Mouse (Mus musculus): Measurements from ENCODE around the gene Prlhr. TPM values are rescaled to one million over a fixed set of nuclear protein-coding genes. Genes with fewer than 3 reads are reported as not detected.

Prlhr gene
- 0.08 TPM in 1 of 2 replicates, not detected in the other for polyA plus RNA-seq (2012; rRNA removed)

GRCm38 (mm10) chr19:60468254-60468762 lies at the start of gene Prlhr:
TSS of gene Prlhr (minus strand) at chr19:60468304.
- DNase-seq: no peak
- no peaks in the 10 kb centered on the region for H3K27me3 ChIP-seq (replicated peaks; ENCODE audit: control insufficient read depth, insufficient read depth, low read length)
- no peaks in the 10 kb centered on the region for H3K4me1 ChIP-seq (ENCODE audit: control insufficient read depth, insufficient read depth, low read length)
- TF ChIP-seq CTCF (conservative IDR thresholded peaks at IDR 0.05; ENCODE audit: insufficient read depth, insufficient read length, low read depth, low read length) (no peak), POLR2A (IDR thresholded peaks at IDR 0.05; ENCODE audit: low read depth, low read length) (no peak)
- no peaks in the 10 kb centered on the region for H3K36me3 ChIP-seq (ENCODE audit: control insufficient read depth, insufficient read depth, low read length)
- WGBS: 8% methylated on average over 17 of the region's 17 CpGs
- peak within 1 kb of the TSS; percentile 3; the same call in 1 of the 2 replicates for H3K4me3 ChIP-seq (ENCODE audit: insufficient read depth, low read depth, low read length)
- H3K27ac ChIP-seq (ENCODE audit: insufficient read depth, low read depth, low read length): no peak within 1 kb of the TSS

DNA sequence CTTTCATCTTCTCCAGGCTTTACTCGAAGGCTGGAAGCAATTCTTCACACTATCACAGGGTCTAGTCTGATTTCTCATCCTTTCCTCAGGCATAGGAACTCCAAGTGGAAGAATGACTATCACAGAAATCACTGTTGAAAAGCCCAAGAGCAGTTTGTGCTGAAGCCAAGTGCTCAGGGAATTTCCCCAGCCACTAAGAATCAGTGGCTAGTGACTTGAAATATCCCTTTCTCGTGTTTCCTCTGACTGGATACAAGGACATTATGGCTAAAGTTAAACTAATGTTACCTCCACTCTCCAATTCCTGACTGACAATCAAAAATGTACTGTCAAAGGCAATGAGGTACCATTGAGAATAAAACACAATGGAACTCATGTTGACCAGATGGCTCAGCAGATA lies 47.0 kb upstream of the Prlhr start:
- TF ChIP-seq POLR2A (IDR thresholded peaks at IDR 0.05; ENCODE audit: low read depth, low read length): no peak
- no peak for TF ChIP-seq CTCF (conservative IDR thresholded peaks at IDR 0.05; ENCODE audit: insufficient read depth, insufficient read length, low read depth, low read length)
- WGBS: 54% methylated on average over 2 of the region's 2 CpGs
- H3K4me3 ChIP-seq (ENCODE audit: insufficient read depth, low read depth, low read length): no peak overlapping the region

DNA sequence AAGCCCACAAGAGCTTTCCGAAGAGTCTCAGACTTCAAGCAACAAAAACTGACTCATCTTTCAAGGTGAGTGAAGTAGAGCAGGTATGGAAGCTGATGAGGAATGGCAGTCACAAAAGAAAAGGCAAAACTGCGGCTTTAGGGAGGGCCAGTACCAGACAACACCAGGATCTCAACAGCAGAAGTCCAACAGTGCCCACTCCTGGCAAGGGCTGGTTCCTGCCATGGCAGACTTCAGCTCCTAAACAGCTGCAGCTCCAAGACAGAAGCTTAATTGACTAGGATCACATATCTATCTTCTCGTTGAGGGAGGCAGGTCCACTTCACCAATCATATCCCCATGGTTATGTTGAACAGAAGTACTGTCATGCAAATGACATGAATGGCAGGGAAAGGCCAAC lies 45.3 kb upstream of the Prlhr start:
- WGBS: 57% methylated on average over 3 of the region's 3 CpGs

More for the DNA sequence above, 47.0 kb upstream of the Prlhr start:
- no peak overlapping the region for H3K27ac ChIP-seq (ENCODE audit: insufficient read depth, low read depth, low read length)
- DNase-seq: no peak
- no peaks in the 10 kb centered on the region for H3K4me1 ChIP-seq (ENCODE audit: control insufficient read depth, insufficient read depth, low read length)
- no peaks in the 10 kb centered on the region for H3K27me3 ChIP-seq (replicated peaks; ENCODE audit: control insufficient read depth, insufficient read depth, low read length)
- H3K36me3 ChIP-seq (ENCODE audit: control insufficient read depth, insufficient read depth, low read length): no peaks in the 10 kb centered on the region

GRCm38 (mm10) chr19:60500209-60500608 lies 32.1 kb upstream of the Prlhr start:
- no peak for TF ChIP-seq POLR2A (IDR thresholded peaks at IDR 0.05; ENCODE audit: low read depth, low read length)
- TF ChIP-seq CTCF (conservative IDR thresholded peaks at IDR 0.05; ENCODE audit: insufficient read depth, insufficient read length, low read depth, low read length): no peak
- no peak for DNase-seq
- H3K27ac ChIP-seq (ENCODE audit: insufficient read depth, low read depth, low read length): no peak overlapping the region

More for the DNA sequence above, 45.3 kb upstream of the Prlhr start:
- H3K4me1 ChIP-seq (ENCODE audit: control insufficient read depth, insufficient read depth, low read length): no peaks in the 10 kb centered on the region
- H3K27ac ChIP-seq (ENCODE audit: insufficient read depth, low read depth, low read length): no peak overlapping the region
- no peaks in the 10 kb centered on the region for H3K27me3 ChIP-seq (replicated peaks; ENCODE audit: control insufficient read depth, insufficient read depth, low read length)
- no peak for DNase-seq
- TF ChIP-seq POLR2A (IDR thresholded peaks at IDR 0.05; ENCODE audit: low read depth, low read length): no peak
- TF ChIP-seq CTCF (conservative IDR thresholded peaks at IDR 0.05; ENCODE audit: insufficient read depth, insufficient read length, low read depth, low read length): 0 out of 2 replicates have a peak, but pooled peaks have one; percentile 16
- H3K4me3 ChIP-seq (ENCODE audit: insufficient read depth, low read depth, low read length): no peak overlapping the region
- H3K36me3 ChIP-seq (ENCODE audit: control insufficient read depth, insufficient read depth, low read length): no peaks in the 10 kb centered on the region

DNA sequence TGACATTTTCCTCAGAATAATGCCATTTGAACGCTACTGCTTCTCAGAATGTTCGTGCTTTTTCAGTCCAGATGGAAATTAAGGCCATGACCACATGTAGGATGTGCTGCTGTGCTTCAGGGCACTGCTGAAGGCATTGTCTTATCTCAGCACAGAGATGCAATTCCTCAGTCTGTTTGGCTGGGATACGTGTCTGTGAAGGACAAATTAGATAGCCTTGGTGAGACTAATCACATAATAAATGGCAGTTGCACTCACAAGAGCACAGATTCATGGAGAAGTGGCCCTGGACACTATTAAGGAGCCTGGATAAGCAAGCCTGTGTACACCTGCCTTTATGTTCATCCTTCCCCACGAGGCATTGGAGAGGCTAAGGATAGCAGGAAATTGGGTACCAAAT lies 29.1 kb upstream of the Prlhr start:
- no peak for TF ChIP-seq CTCF (conservative IDR thresholded peaks at IDR 0.05; ENCODE audit: insufficient read depth, insufficient read length, low read depth, low read length)
- DNase-seq: no peak
- Histone ChIP-seq H3K27ac (ENCODE audit: insufficient read depth, low read depth, low read length) (no peak overlapping the region), H3K36me3 (ENCODE audit: control insufficient read depth, insufficient read depth, low read length) (no peaks in the 10 kb centered on the region), H3K4me3 (ENCODE audit: insufficient read depth, low read depth, low read length) (no peak overlapping the region), H3K27me3 (replicated peaks; ENCODE audit: control insufficient read depth, insufficient read depth, low read length) (no peaks in the 10 kb centered on the region), H3K4me1 (ENCODE audit: control insufficient read depth, insufficient read depth, low read length) (no peaks in the 10 kb centered on the region)
- WGBS: 67% methylated on average over 4 of the region's 4 CpGs

More at GRCm38 (mm10) chr19:60500209-60500608, 32.1 kb upstream of the Prlhr start:
- H3K4me1 ChIP-seq (ENCODE audit: control insufficient read depth, insufficient read depth, low read length): no peaks in the 10 kb centered on the region
- H3K27me3 ChIP-seq (replicated peaks; ENCODE audit: control insufficient read depth, insufficient read depth, low read length): no peaks in the 10 kb centered on the region
- H3K36me3 ChIP-seq (ENCODE audit: control insufficient read depth, insufficient read depth, low read length): no peaks in the 10 kb centered on the region
- H3K4me3 ChIP-seq (ENCODE audit: insufficient read depth, low read depth, low read length): no peak overlapping the region

GRCm38 (mm10) chr19:60495772-60496171 lies 27.7 kb upstream of the Prlhr start:
- Histone ChIP-seq H3K36me3 (ENCODE audit: control insufficient read depth, insufficient read depth, low read length) (no peaks in the 10 kb centered on the region), H3K27ac (ENCODE audit: insufficient read depth, low read depth, low read length) (no peak overlapping the region), H3K4me3 (ENCODE audit: insufficient read depth, low read depth, low read length) (no peak overlapping the region), H3K27me3 (replicated peaks; ENCODE audit: control insufficient read depth, insufficient read depth, low read length) (no peaks in the 10 kb centered on the region), H3K4me1 (ENCODE audit: control insufficient read depth, insufficient read depth, low read length) (no peaks in the 10 kb centered on the region)
- TF ChIP-seq POLR2A (IDR thresholded peaks at IDR 0.05; ENCODE audit: low read depth, low read length) (no peak), CTCF (conservative IDR thresholded peaks at IDR 0.05; ENCODE audit: insufficient read depth, insufficient read length, low read depth, low read length) (no peak)
- no peak for DNase-seq
- 57% methylated on average over 3 of the region's 3 CpGs for WGBS

DNA sequence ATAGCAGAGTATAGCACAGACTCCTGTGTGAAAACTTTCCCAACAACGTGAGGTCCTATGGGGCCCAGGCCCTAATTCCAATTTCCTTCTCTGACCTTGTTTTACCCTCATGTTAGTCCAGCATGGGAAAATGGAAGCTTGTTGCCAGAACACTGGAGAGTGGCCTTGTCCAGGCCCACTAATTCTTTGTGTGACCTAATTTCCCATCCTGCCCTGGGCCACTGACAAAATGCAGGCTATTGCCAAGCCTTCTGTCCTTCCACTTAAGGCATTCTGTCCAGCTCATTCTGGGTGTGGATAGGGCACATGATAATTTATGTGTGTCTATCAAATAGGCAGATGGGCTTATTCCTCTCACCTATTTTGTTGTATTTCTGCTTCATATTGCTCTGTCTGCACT lies 21.5 kb upstream of the Prlhr start:
- 80% methylated on average over 1 of the region's 1 CpGs for WGBS
- Histone ChIP-seq H3K4me1 (ENCODE audit: control insufficient read depth, insufficient read depth, low read length) (no peaks in the 10 kb centered on the region), H3K4me3 (ENCODE audit: insufficient read depth, low read depth, low read length) (no peak overlapping the region), H3K36me3 (ENCODE audit: control insufficient read depth, insufficient read depth, low read length) (no peaks in the 10 kb centered on the region), H3K27ac (ENCODE audit: insufficient read depth, low read depth, low read length) (no peak overlapping the region), H3K27me3 (replicated peaks; ENCODE audit: control insufficient read depth, insufficient read depth, low read length) (no peaks in the 10 kb centered on the region; the same call in 1 of the 2 replicates)
- TF ChIP-seq CTCF (conservative IDR thresholded peaks at IDR 0.05; ENCODE audit: insufficient read depth, insufficient read length, low read depth, low read length) (no peak), POLR2A (IDR thresholded peaks at IDR 0.05; ENCODE audit: low read depth, low read length) (no peak)
- DNase-seq: no peak
